Mouse (Mus musculus) testis, adult 2 months (tissue): ENCODE measurements around the gene Col9a1.

ENCODE experiments used
- CTCF ChIP-seq: fragments of 200-500 bp; IDR thresholded peaks from 2 replicates; pipeline ENCODE4 v1.5.1; 2012; ENCODE audit warnings: low read depth, mild to moderate bottlenecking, inconsistent platforms, low read length, moderate library complexity; ENCODE audit not compliant: control insufficient read depth, insufficient read depth, insufficient replicate concordance
- POLR2A ChIP-seq: fragments of 200-500 bp; IDR thresholded peaks from 2 replicates; pipeline ENCODE4 v1.6.1; 2012; ENCODE audit warnings: low read depth, mild to moderate bottlenecking, inconsistent platforms, low read length, moderate library complexity; ENCODE audit not compliant: control insufficient read depth

GRCm38 (mm10) chr1:24245700-24246375, 68.4 kb downstream of the Col9a1 start:
- TF ChIP-seq CTCF (no peak), POLR2A (no peak)
